Comparison of ENCODE assay signal across 17 mouse cellular contexts in genomic region chr17:69041516-69041915, GRCm38 (mm10). TPM values are rescaled to one million over a fixed set of nuclear protein-coding genes. Genes with fewer than 3 reads are reported as not detected.
DNase-seq lines count a peak whose midpoint lies in the region.
"Had no signal": no experiment of that assay in that cellular context is flagged by ENCODE, and none has a peak within 500 bp of the region (broad histone marks: within the 10 kb centered on the region; RNA-seq: fewer than 3 reads in every experiment).

No protein-coding gene starts in this region.

- peak; percentile 77 for DNase-seq in heart, adult 11 months
- no peak for DNase-seq in heart, postnatal 25 days (ENCODE audit: low spot score)
- DNase-seq in kidney, postnatal 4 days = peak; percentile 40 to 48
- DNase-seq in kidney, postnatal 25 days = no peak
- peak; percentile 81 for DNase-seq in Muller cell, postnatal 12 days (ENCODE audit: inconsistent ontology term)
- peak; percentile 3 for DNase-seq in brain, adult 2 months (ENCODE audit: low read depth, low spot score)
- DNase-seq in frontal cortex, postnatal 10 days (ENCODE audit: low spot score in 2 of 2) = no peak
- DNase-seq: adrenal gland, adult 8-10 months; cerebellum, adult 8-10 months; gastrocnemius, postnatal 10 days; kidney, adult 18-20 months; liver; lung, postnatal 10 days; thymus, postnatal 14 days had no signal

- intact Hi-C loops in heart, postnatal 25 days (cut with DNase I) = no loop called here

RNA-seq across cellular contexts. Expression of gene Epb41l3, which starts 34.0 kb away (rescaled TPM):
- 10 to 100 TPM; 14.7 to 15.5 TPM for total RNA-seq in heart, postnatal 25 days (2021)
- total RNA-seq: granulocyte monocyte progenitor cell, adult 5-6 weeks; MEL; neutrophil, adult 5-6 weeks had no signal

Comparison
In these comparisons a context has a peak if more than half of its experiments do, and no peak if none do; other contexts are left out.
1. DNase-seq: peak in heart, adult 11 months (single experiment), kidney, postnatal 4 days (2 of 2), Muller cell, postnatal 12 days (single experiment) and brain, adult 2 months (single experiment); none in heart, postnatal 25 days (single experiment), kidney, postnatal 25 days (0 of 2) and frontal cortex, postnatal 10 days (0 of 2).